ENCODE assay signal across 21 mouse cellular contexts in genomic region chr4:100735936-100736349, GRCm38 (mm10). TPM values are rescaled to one million over a fixed set of nuclear protein-coding genes. Genes with fewer than 3 reads are reported as not detected.
DNase-seq lines count a peak whose midpoint lies in the region; ATAC-seq and TF ChIP-seq lines count a peak whose summit lies in the region.
"Had no signal": no experiment of that assay in that cellular context is flagged by ENCODE, and none has a peak within 500 bp of the region (broad histone marks: within the 10 kb centered on the region; RNA-seq: fewer than 3 reads in every experiment).

No protein-coding gene starts in this region.

- no peaks in the 10 kb centered on the region for H3K9me3 ChIP-seq in hindbrain, embryonic 14.5 days (ENCODE audit: control insufficient read depth, low read length)
- H3K9me3 ChIP-seq in hindbrain, embryonic 12.5 days (replicated peaks) = no peaks in the 10 kb centered on the region
- H3K9me3 ChIP-seq in forebrain, embryonic 13.5 days (replicated peaks) = no peaks in the 10 kb centered on the region
- no peaks in the 10 kb centered on the region for H3K9me3 ChIP-seq in midbrain, embryonic 14.5 days (ENCODE audit: control insufficient read depth, low read length)
- H3K9me3 ChIP-seq: embryonic facial prominence, embryonic 13.5 days; heart, embryonic 10.5 days; limb, embryonic 15.5 days; liver, embryonic 15.5 days; neural tube, embryonic 12.5 days had no signal

- no peak overlapping the region for H3K4me2 ChIP-seq in hindbrain, embryonic 14.5 days (replicated peaks)
- no peak overlapping the region for H3K4me2 ChIP-seq in hindbrain, embryonic 12.5 days (replicated peaks)
- H3K4me2 ChIP-seq in forebrain, embryonic 13.5 days = no peak overlapping the region
- H3K4me2 ChIP-seq in midbrain, embryonic 14.5 days (ENCODE audit: low read length) = no peak overlapping the region
- H3K4me2 ChIP-seq: embryonic facial prominence, embryonic 13.5 days; limb, embryonic 15.5 days; liver, embryonic 15.5 days; neural tube, embryonic 12.5 days had no signal

- no peak for TF ChIP-seq CTCF in brain, embryonic 14.5 days (IDR thresholded peaks at IDR 0.05; ENCODE audit: borderline replicate concordance, extremely low read depth, insufficient read depth, insufficient read length)

- no peak for TF ChIP-seq POLR2A in brain, embryonic 14.5 days (IDR thresholded peaks at IDR 0.05; ENCODE audit: borderline replicate concordance, extremely low read depth, insufficient read depth, insufficient read length, poor library complexity, severe bottlenecking)

- no peak overlapping the region for H3K9ac ChIP-seq in hindbrain, embryonic 14.5 days
- no peak overlapping the region for H3K9ac ChIP-seq in hindbrain, embryonic 12.5 days
- no peak overlapping the region for H3K9ac ChIP-seq in forebrain, embryonic 13.5 days
- H3K9ac ChIP-seq in midbrain, embryonic 14.5 days (replicated peaks; ENCODE audit: low read length) = no peak overlapping the region
- H3K9ac ChIP-seq: embryonic facial prominence, embryonic 13.5 days; limb, embryonic 15.5 days; liver, embryonic 15.5 days; neural tube, embryonic 12.5 days had no signal

- no peak overlapping the region for H3K4me3 ChIP-seq in hindbrain, embryonic 14.5 days (replicated peaks; ENCODE audit: low read length)
- H3K4me3 ChIP-seq in hindbrain, embryonic 12.5 days = no peak overlapping the region
- H3K4me3 ChIP-seq in forebrain, embryonic 13.5 days = no peak overlapping the region
- H3K4me3 ChIP-seq in midbrain, embryonic 14.5 days (replicated peaks; ENCODE audit: low read depth, low read length) = no peak overlapping the region
- H3K4me3 ChIP-seq: embryonic facial prominence, embryonic 13.5 days; heart, embryonic 10.5 days; layer of hippocampus, adult 2 months; limb, embryonic 15.5 days; liver, embryonic 15.5 days; neural tube, embryonic 12.5 days had no signal

- H3K27me3 ChIP-seq in hindbrain, embryonic 14.5 days (ENCODE audit: control insufficient read depth, insufficient read depth, low read length) = no peaks in the 10 kb centered on the region
- no peaks in the 10 kb centered on the region for H3K27me3 ChIP-seq in hindbrain, embryonic 12.5 days
- H3K27me3 ChIP-seq in forebrain, embryonic 13.5 days = no peaks in the 10 kb centered on the region
- no peaks in the 10 kb centered on the region for H3K27me3 ChIP-seq in midbrain, embryonic 14.5 days (ENCODE audit: control insufficient read depth, insufficient read depth, low read length)
- H3K27me3 ChIP-seq: embryonic facial prominence, embryonic 13.5 days; limb, embryonic 15.5 days; liver, embryonic 15.5 days; neural tube, embryonic 12.5 days had no signal

- DNase-seq in hindbrain, embryonic 14.5 days (ENCODE audit: low spot score) = peak; percentile 68
- peak; percentile 94 for DNase-seq in brain, embryonic 14.5 days (ENCODE audit: low read depth)
- peak; percentile 58 for DNase-seq in midbrain, embryonic 14.5 days
- no peak for DNase-seq in spleen, postnatal 14 days (ENCODE audit: low spot score in 2 of 2)
- no peak for DNase-seq in right cerebral cortex, postnatal 25 days
- DNase-seq in ovary, postnatal 10 days (ENCODE audit: low spot score) = no peak
- DNase-seq: cerebellum, adult 2 months; cerebellum, postnatal 36 days; kidney, adult 18-20 months; kidney, postnatal 10 days; thymus, postnatal 14 days had no signal

- H3K36me3 ChIP-seq in hindbrain, embryonic 14.5 days (replicated peaks; ENCODE audit: control insufficient read depth, insufficient read depth) = no peaks in the 10 kb centered on the region
- no peaks in the 10 kb centered on the region for H3K36me3 ChIP-seq in hindbrain, embryonic 12.5 days
- H3K36me3 ChIP-seq in forebrain, embryonic 13.5 days (ENCODE audit: poor library complexity, severe bottlenecking) = no peaks in the 10 kb centered on the region
- H3K36me3 ChIP-seq in midbrain, embryonic 14.5 days (ENCODE audit: control insufficient read depth, insufficient read depth, low read length) = no peaks in the 10 kb centered on the region
- H3K36me3 ChIP-seq: embryonic facial prominence, embryonic 13.5 days; heart, embryonic 10.5 days; limb, embryonic 15.5 days; liver, embryonic 15.5 days; neural tube, embryonic 12.5 days had no signal

- 0 out of 2 replicates have a peak, but pooled peaks cover 7% of the 10 kb centered on the region for H3K4me1 ChIP-seq in hindbrain, embryonic 14.5 days (replicated peaks; ENCODE audit: control insufficient read depth, insufficient read depth, low read length)
- no peaks in the 10 kb centered on the region for H3K4me1 ChIP-seq in hindbrain, embryonic 12.5 days
- H3K4me1 ChIP-seq in forebrain, embryonic 13.5 days = peaks cover 13% of the 10 kb centered on the region
- H3K4me1 ChIP-seq in midbrain, embryonic 14.5 days (ENCODE audit: control insufficient read depth, insufficient read depth, low read length) = 0 out of 2 replicates have a peak, but pooled peaks cover 5% of the 10 kb centered on the region
- H3K4me1 ChIP-seq: embryonic facial prominence, embryonic 13.5 days; heart, embryonic 10.5 days; limb, embryonic 15.5 days; liver, embryonic 15.5 days; neural tube, embryonic 12.5 days had no signal

- H3K27ac ChIP-seq in hindbrain, embryonic 14.5 days = no peak overlapping the region
- H3K27ac ChIP-seq in hindbrain, embryonic 12.5 days = no peak overlapping the region
- no peak overlapping the region for H3K27ac ChIP-seq in forebrain, embryonic 13.5 days
- H3K27ac ChIP-seq in midbrain, embryonic 14.5 days (replicated peaks; ENCODE audit: low read depth, low read length) = no peak overlapping the region
- H3K27ac ChIP-seq: embryonic facial prominence, embryonic 13.5 days; heart, embryonic 10.5 days; layer of hippocampus, adult 2 months; limb, embryonic 15.5 days; liver, embryonic 15.5 days; macrophage; neural tube, embryonic 12.5 days; stomach, postnatal 0 days had no signal

- ATAC-seq in hindbrain, embryonic 14.5 days (ENCODE audit: low FRiP score) = no peak; the same call in 1 of the 2 replicates
- no peak for ATAC-seq in hindbrain, embryonic 12.5 days (ENCODE audit: low FRiP score)
- peak; percentile 80 for ATAC-seq in forebrain, embryonic 13.5 days
- ATAC-seq in midbrain, embryonic 14.5 days (ENCODE audit: low FRiP score, low TSS enrichment) = peak; percentile 37; the same call in 1 of the 2 replicates

- 37% methylated on average over 9 of the region's 9 CpGs for WGBS in hindbrain, embryonic 14.5 days
- 56% methylated on average over 9 of the region's 9 CpGs for WGBS in hindbrain, embryonic 12.5 days
- under 1% methylated on average over 9 of the region's 9 CpGs for WGBS in forebrain, embryonic 13.5 days
- WGBS in midbrain, embryonic 14.5 days = 14% methylated on average over 9 of the region's 9 CpGs

RNA-seq across cellular contexts. Expression of gene Cachd1, which starts 40.5 kb away (rescaled TPM):
- 21.6 and 28.5 TPM in 2 replicates for polyA plus RNA-seq in hindbrain, embryonic 14.5 days (2014; fragmentation: Nextera tagmentation; extraction: Ambion mirVana)
- polyA plus RNA-seq in hindbrain, embryonic 12.5 days (2016; fragmentation: Nextera tagmentation; extraction: Ambion mirVana) = 34.7 and 35.5 TPM in 2 replicates
- 111 and 150 TPM in 2 replicates for polyA plus RNA-seq in brain, embryonic 14.5 days (2012; rRNA removed)
- 14.7 and 18.2 TPM in 2 replicates for polyA plus RNA-seq in forebrain, embryonic 13.5 days (2015; fragmentation: Nextera tagmentation; extraction: Ambion mirVana)
- 50.0 TPM in 2 replicates for polyA plus RNA-seq in midbrain, embryonic 14.5 days (2014; fragmentation: Nextera tagmentation; extraction: Ambion mirVana)
- polyA plus RNA-seq: macrophage had no signal

Comparison
In these comparisons a context has a peak if more than half of its experiments do, and no peak if none do; other contexts are left out.
1. ATAC-seq: peak in forebrain, embryonic 13.5 days (single experiment) and midbrain, embryonic 14.5 days (single experiment); none in hindbrain, embryonic 14.5 days (single experiment) and hindbrain, embryonic 12.5 days (single experiment).
2. DNase-seq: peak in hindbrain, embryonic 14.5 days (single experiment), brain, embryonic 14.5 days (single experiment) and midbrain, embryonic 14.5 days (single experiment); none in spleen, postnatal 14 days (0 of 2), right cerebral cortex, postnatal 25 days (single experiment) and ovary, postnatal 10 days (single experiment).